Mouse (Mus musculus) kidney, adult 2 months (tissue): Measurements from ENCODE around the gene Islr.

Experiments used
- CTCF ChIP-seq: fragments of 200-500 bp; conservative IDR thresholded peaks from 2 replicates; pipeline ENCODE4 v1.5.1; 2011; ENCODE audit warnings: low read depth, mild to moderate bottlenecking, control low read depth, low read length, moderate library complexity, mixed read lengths; ENCODE audit not compliant: insufficient read depth, insufficient read length
- POLR2A ChIP-seq: fragments of 200-500 bp; IDR thresholded peaks from one replicate; pipeline ENCODE4 v1.6.1; 2011; ENCODE audit warnings: low read depth, low read length, control low read depth

DNA sequence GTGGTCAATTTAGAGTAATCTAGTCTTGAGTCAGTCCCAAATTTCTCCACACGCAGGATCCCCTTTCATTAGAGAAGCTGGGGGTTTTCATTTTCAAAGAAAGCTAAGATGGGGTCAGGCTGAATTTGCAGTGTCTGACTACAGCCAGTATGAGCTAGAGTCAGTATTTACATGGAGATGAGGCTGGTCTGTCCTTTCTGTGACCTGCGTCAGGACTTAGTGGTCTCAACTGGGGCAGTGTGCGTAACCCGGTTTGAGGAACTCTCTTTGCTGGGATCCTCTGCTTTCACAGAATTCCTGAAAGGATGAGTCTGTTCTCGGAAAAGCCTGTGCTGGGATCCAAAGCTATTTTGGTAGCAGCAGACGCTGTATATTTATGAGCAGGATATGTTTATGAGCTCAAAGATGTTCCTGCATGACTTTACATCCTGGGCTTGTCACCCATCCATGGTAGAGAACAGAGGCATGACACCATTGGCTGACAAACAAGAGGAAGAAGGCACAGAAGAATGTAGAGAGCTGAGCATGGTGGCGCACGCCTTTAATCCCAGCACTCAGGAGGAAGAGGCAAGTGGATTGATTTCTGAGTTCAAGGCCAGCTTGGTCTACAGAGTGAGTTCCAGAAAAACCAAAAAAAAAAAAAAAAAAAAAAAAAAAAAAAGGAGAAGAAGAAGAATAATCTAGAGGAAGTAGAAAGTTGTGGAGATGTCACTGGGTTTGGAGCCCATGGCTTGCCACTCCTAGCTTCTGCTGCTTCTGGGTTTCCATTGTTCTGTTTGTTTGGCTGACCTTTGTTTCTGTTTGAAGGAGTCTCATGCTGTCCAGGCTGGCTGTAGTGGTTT lies 5.6 kb upstream of the Islr start:
- TF ChIP-seq POLR2A (no peak), CTCF (no peak)
